Mouse (Mus musculus): ENCODE results near the gene Cenpj. TPM values are rescaled to one million over a fixed set of nuclear protein-coding genes. Genes with fewer than 3 reads are reported as not detected.

Cenpj gene
- polyA plus RNA-seq, 1 experiment = 6.3 TPM

DNA sequence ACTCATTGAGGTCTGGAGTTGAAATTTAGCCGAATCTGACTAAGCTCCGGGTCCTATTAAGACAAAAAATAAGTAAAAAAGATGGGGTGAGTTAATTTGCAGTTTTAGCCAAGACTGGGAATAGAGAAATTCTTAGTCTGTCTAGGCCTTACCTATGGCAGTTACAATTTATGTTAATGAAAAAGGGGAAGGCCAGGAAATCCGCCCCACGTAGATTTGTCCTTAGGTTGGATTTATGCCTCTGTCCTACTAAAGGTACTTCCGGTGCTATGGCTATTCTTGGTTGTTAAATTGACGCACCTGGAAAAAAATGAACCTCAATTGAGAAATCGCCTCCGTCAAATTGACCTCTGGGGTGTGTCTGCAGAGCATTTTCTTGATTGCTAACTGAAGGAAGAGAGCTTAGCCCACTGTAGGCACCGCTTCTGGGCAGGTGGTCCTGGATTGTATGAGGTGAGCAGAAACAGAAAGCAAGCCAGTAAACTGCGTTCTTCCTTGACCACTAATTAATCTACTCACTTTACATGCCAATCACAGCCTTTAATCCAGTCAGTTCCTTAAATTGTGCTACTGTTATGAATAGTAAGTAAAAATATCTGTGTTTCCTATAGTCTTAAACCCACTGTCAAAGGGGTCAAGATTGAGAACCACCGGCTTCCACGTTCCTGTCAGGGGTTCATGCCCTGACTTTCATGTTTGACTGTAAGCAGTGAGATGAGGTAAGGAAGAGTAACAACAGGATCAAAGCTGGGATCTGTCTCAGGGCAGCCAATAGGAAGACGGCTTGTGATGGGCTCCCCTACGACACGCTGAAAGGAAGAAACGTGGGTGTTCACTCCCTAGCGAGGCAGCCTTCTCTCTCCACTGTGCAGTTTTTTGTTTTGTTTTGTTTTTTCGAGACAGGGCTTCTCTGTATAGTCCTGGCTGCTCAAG is 1.0 kb upstream of the Cenpj start:
- DNase-seq = peak; percentile 51
- Histone ChIP-seq H3K4me1 (replicated peaks; ENCODE audit: control insufficient read depth, insufficient read depth, low read length) (peaks cover 6% of the 10 kb centered on the region), H3K27me3 (ENCODE audit: control insufficient read depth, insufficient read depth, low read length) (no peaks in the 10 kb centered on the region), H3K27ac (ENCODE audit: control insufficient read depth, insufficient read depth, low read length) (peak overlapping the region; percentile 95), H3K4me3 (ENCODE audit: control insufficient read depth, insufficient read depth, low read length) (peak overlapping the region; percentile 100), H3K36me3 (ENCODE audit: control insufficient read depth, insufficient read depth, low read length) (no peaks in the 10 kb centered on the region)
- WGBS = 17% methylated on average over 18 of the region's 18 CpGs
- no peak for TF ChIP-seq CTCF (IDR thresholded peaks at IDR 0.05; ENCODE audit: borderline replicate concordance, control insufficient read depth, extremely low read depth, insufficient read depth, low read length, poor library complexity)
- no peak for TF ChIP-seq POLR2A (IDR thresholded peaks at IDR 0.05; ENCODE audit: control insufficient read depth, extremely low read depth, insufficient read depth, low read length, poor library complexity)

DNA sequence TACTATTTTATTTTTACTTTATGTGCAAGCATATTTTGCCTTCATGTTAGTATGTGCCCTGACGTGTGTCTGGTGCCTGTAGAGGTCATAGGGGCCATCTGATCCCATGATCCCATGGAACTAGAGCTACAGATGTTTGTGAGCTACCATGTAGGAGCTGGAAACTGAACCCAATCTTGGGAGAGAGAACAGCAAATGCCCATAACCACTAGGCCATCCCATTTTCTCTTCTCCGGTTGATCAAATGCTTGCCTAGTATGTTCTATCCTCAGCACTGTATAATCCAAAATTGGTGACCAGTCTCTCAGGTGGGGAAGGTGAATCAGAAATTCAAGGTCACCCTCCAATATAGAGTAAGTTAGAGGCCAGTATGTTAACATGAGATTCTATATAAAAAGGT is 2.7 kb downstream of the Cenpj start:
- Histone ChIP-seq H3K27me3 (ENCODE audit: control insufficient read depth, insufficient read depth, low read length) (no peaks in the 10 kb centered on the region), H3K27ac (ENCODE audit: control insufficient read depth, insufficient read depth, low read length) (no peak overlapping the region), H3K36me3 (ENCODE audit: control insufficient read depth, insufficient read depth, low read length) (no peaks in the 10 kb centered on the region), H3K4me3 (ENCODE audit: control insufficient read depth, insufficient read depth, low read length) (no peak overlapping the region), H3K4me1 (replicated peaks; ENCODE audit: control insufficient read depth, insufficient read depth, low read length) (peaks cover 19% of the 10 kb centered on the region)
- DNase-seq = no peak
- TF ChIP-seq CTCF (IDR thresholded peaks at IDR 0.05; ENCODE audit: borderline replicate concordance, control insufficient read depth, extremely low read depth, insufficient read depth, low read length, poor library complexity) (no peak), POLR2A (IDR thresholded peaks at IDR 0.05; ENCODE audit: control insufficient read depth, extremely low read depth, insufficient read depth, low read length, poor library complexity) (no peak)
- WGBS = 87% methylated on average over 2 of the region's 2 CpGs

DNA sequence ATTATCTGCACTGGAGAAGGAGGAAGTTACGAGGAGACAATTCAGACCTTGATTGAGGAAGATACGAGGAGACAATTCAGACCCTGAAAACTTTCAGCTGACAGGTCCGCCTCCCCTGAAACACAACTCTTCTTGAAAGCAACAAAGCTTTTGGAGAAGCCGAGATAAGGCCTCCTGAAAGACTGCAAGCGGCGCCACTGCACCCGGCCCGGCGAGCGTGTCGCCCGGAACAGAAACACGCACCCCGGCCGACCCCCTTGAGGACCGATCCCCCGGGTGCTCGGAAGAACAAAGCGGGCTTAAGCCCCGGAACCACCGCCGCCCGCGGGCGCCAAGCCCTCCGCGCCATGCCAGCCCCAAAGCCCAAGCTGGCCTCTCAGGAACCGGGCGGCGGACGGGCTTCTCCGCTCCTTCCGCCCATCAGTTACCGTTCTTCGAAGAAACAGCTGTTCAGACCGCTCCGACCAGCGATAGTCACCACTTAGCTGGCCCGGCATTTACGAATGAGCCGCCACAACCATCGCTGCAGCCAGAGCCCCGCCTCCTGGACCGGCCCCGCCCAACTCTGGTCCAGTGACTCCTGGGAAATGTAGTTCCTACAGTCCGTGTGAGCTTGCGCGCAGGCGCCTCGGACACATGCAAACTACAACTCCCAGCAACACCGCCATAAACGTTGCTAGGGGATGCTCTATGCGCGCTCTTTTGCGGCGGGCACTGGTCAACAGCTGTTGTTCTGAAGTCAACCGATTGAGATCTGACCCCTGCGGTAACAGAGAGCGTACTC is 3.7 kb downstream of the Cenpj start:
- Histone ChIP-seq H3K27me3 (ENCODE audit: control insufficient read depth, insufficient read depth, low read length) (no peaks in the 10 kb centered on the region), H3K4me1 (replicated peaks; ENCODE audit: control insufficient read depth, insufficient read depth, low read length) (peaks cover 21% of the 10 kb centered on the region), H3K36me3 (ENCODE audit: control insufficient read depth, insufficient read depth, low read length) (no peaks in the 10 kb centered on the region), H3K4me3 (ENCODE audit: control insufficient read depth, insufficient read depth, low read length) (peak overlapping the region; percentile 96), H3K27ac (ENCODE audit: control insufficient read depth, insufficient read depth, low read length) (peak overlapping the region; percentile 36; the same call in 1 of the 2 replicates)
- peak; percentile 42; the same call in 1 of the 2 replicates for TF ChIP-seq CTCF (IDR thresholded peaks at IDR 0.05; ENCODE audit: borderline replicate concordance, control insufficient read depth, extremely low read depth, insufficient read depth, low read length, poor library complexity)
- peak; percentile 69 for TF ChIP-seq POLR2A (IDR thresholded peaks at IDR 0.05; ENCODE audit: control insufficient read depth, extremely low read depth, insufficient read depth, low read length, poor library complexity)
- peak; percentile 94 for DNase-seq
- WGBS = under 1% methylated on average over 59 of the region's 59 CpGs

DNA sequence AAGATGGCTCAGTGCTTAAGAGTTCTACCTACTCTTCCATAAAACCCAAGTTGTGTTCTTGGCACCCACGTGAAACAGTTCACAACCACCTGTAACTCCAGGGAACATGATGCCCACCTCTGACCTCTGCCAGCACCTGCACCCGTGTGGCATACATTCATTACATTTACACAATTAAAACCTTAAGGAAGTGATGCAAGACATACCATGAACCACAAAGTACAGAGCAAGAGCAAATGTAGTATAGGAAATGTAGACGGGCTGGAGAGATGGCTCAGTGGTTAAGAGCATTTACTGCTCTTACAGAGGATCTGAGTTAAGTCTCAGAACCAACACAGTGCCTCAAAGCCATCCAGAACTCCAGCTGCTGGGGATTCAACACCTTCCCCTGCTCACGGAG is 6.2 kb downstream of the Cenpj start:
- no peak for TF ChIP-seq POLR2A (IDR thresholded peaks at IDR 0.05; ENCODE audit: control insufficient read depth, extremely low read depth, insufficient read depth, low read length, poor library complexity)
- no peak for TF ChIP-seq CTCF (IDR thresholded peaks at IDR 0.05; ENCODE audit: borderline replicate concordance, control insufficient read depth, extremely low read depth, insufficient read depth, low read length, poor library complexity)
- DNase-seq = no peak
- H3K4me1 ChIP-seq (replicated peaks; ENCODE audit: control insufficient read depth, insufficient read depth, low read length) = peaks cover 17% of the 10 kb centered on the region
- no peak overlapping the region for H3K4me3 ChIP-seq (ENCODE audit: control insufficient read depth, insufficient read depth, low read length)
- WGBS = 50% methylated on average over 4 of the region's 4 CpGs
- H3K27me3 ChIP-seq (ENCODE audit: control insufficient read depth, insufficient read depth, low read length) = no peaks in the 10 kb centered on the region
- peak overlapping the region; percentile 42; the same call in 1 of the 2 replicates for H3K27ac ChIP-seq (ENCODE audit: control insufficient read depth, insufficient read depth, low read length)
- H3K36me3 ChIP-seq (ENCODE audit: control insufficient read depth, insufficient read depth, low read length) = peaks cover 7% of the 10 kb centered on the region

DNA sequence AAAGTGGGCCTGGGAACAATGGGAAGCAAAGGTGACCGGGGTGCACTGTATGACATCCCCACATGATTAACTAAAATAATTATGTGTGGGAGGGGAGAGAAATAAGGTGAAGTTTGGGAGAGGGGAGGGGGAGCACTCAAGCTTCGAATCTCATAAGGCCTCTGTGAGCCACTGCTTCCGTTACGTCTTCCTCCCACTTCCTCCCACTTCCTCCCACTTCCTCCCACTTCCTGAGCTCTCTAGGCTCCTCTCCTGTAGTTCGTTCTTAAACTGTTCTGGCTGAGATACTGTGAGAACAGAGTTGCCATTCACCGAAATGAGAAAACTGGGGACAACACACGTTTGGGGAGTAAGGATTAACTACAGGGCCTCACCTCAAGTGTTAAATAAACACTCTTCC is 7.7 kb downstream of the Cenpj start:
- Histone ChIP-seq H3K27ac (ENCODE audit: control insufficient read depth, insufficient read depth, low read length) (no peak overlapping the region), H3K4me1 (replicated peaks; ENCODE audit: control insufficient read depth, insufficient read depth, low read length) (peaks cover 17% of the 10 kb centered on the region), H3K4me3 (ENCODE audit: control insufficient read depth, insufficient read depth, low read length) (no peak overlapping the region), H3K27me3 (ENCODE audit: control insufficient read depth, insufficient read depth, low read length) (no peaks in the 10 kb centered on the region), H3K36me3 (ENCODE audit: control insufficient read depth, insufficient read depth, low read length) (peaks cover 20% of the 10 kb centered on the region)
- TF ChIP-seq CTCF (IDR thresholded peaks at IDR 0.05; ENCODE audit: borderline replicate concordance, control insufficient read depth, extremely low read depth, insufficient read depth, low read length, poor library complexity) = no peak
- WGBS = 27% methylated on average over 7 of the region's 7 CpGs
- peak; percentile 33 for DNase-seq

DNA sequence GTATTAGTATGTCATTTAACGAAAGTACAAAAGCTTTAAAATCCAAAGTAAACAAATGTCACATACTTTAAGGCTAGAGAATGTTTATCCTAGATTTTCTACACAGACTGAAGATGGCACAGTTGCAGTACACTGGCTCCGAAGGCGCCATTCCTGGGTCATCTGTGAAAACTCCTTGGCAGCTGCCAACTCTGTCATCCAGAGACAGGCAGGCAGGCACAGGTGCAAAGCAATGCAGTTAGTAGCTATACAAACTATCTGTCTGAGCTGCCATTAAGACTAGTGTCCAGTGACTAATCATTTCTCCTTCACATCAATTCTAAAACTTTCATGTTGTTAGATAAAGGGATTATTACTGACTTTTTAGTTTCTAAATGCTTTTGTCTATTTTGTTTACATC is 16.1 kb downstream of the Cenpj start:
- Histone ChIP-seq H3K27ac (ENCODE audit: control insufficient read depth, insufficient read depth, low read length) (no peak overlapping the region), H3K4me3 (ENCODE audit: control insufficient read depth, insufficient read depth, low read length) (no peak overlapping the region), H3K27me3 (ENCODE audit: control insufficient read depth, insufficient read depth, low read length) (no peaks in the 10 kb centered on the region), H3K36me3 (ENCODE audit: control insufficient read depth, insufficient read depth, low read length) (peaks cover 61% of the 10 kb centered on the region), H3K4me1 (replicated peaks; ENCODE audit: control insufficient read depth, insufficient read depth, low read length) (no peaks in the 10 kb centered on the region)
- TF ChIP-seq POLR2A (IDR thresholded peaks at IDR 0.05; ENCODE audit: control insufficient read depth, extremely low read depth, insufficient read depth, low read length, poor library complexity) = no peak
- TF ChIP-seq CTCF (IDR thresholded peaks at IDR 0.05; ENCODE audit: borderline replicate concordance, control insufficient read depth, extremely low read depth, insufficient read depth, low read length, poor library complexity) = no peak
- DNase-seq = no peak
- 98% methylated on average over 3 of the region's 3 CpGs for WGBS
